ENCODE assay signal across 24 mouse cellular contexts in genomic region chr9:51032291-51032690, GRCm38 (mm10). TPM values are rescaled to one million over a fixed set of nuclear protein-coding genes. Genes with fewer than 3 reads are reported as not detected.
"Had no signal": no experiment of that assay in that cellular context is flagged by ENCODE, and none has a peak within 500 bp of the region (broad histone marks: within the 10 kb centered on the region; RNA-seq: fewer than 3 reads in every experiment).

No protein-coding gene starts in this region.

- DNase-seq: gastrocnemius, adult 2 months; gastrocnemius, postnatal 10 days; gastrocnemius, postnatal 36 days; heart, adult 18-20 months; heart, postnatal 10 days; heart, postnatal 36 days; kidney, adult 11 months; kidney, adult 2 months; kidney, adult 9 months; kidney, postnatal 14 days; kidney, postnatal 36 days; layer of hippocampus, adult 9-11 months; layer of hippocampus, postnatal 36 days; liver had no signal

- ATAC-seq: hindbrain, postnatal 0 days; intestine, embryonic 16.5 days had no signal

RNA-seq across cellular contexts. Expression of gene Btg4, which starts 28.4 kb away (rescaled TPM):
- total RNA-seq: gastrocnemius, adult 2 months; gastrocnemius, postnatal 10 days; gastrocnemius, postnatal 36 days; heart, adult 18-20 months; heart, adult 8-10 months; heart, postnatal 10 days; heart, postnatal 36 days; hematopoietic stem cell, adult 5-6 weeks; hindbrain, postnatal 0 days; layer of hippocampus, adult 18-20 months; layer of hippocampus, adult 8-10 months; layer of hippocampus, postnatal 14 days; layer of hippocampus, postnatal 36 days; left cerebral cortex, adult 18-20 months; left cerebral cortex, postnatal 14 days; left cerebral cortex, postnatal 36 days had no signal
